Mouse (Mus musculus): ENCODE results near the gene Nrm. TPM values are rescaled to one million over a fixed set of nuclear protein-coding genes. Genes with fewer than 3 reads are reported as not detected.
A peak's percentile ranks its signal among the peaks of the same experiment; 100 is the strongest.

Nrm gene
- total and polyA plus RNA-seq, 3 experiments: 11.1 to 49.9 TPM; not detected in 1

DNA sequence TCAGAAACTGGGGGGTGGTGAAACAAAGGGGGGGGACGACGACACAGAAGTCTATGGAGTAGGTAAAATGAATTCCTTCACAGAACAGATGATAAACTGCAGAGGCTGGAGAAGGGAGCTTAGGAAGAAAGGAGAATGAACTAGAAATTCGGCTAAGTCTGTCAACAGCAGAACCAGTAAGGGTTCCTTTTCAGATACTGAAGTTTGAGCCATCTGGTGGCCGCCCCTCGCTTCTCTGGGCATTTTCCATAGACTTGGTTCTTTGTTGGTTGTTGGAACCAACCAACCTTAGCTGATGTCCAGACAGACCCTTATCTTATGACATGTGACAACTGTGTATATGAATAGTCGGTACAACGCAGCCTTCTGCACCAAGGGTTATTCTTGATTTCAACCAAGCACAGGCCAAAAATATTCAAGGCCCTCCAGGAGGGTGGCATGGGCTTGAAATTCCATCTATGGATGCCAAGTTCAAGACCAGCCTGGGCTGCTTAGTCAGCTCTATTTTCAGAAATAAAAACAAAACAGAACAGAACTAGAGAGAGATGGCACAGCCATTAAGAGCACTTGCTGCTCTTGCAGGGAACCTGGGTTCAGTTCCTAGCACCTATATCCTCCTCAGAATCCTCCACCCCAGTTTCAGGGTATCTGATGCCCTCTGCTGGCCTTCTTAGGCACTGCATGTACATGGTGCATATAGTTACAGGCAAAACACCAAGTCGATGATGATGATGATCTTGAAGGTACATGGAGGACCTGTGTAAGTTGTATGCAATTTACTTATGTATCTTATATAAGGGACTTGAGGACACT lies 10.0 kb downstream of the Nrm start:
- H3K36me3 ChIP-seq (ENCODE audit: control insufficient read depth in 1 of 2, insufficient read depth in 2 of 2, low read length in 2 of 2): peaks cover 0 to 14% of the 10 kb centered on the region in 2 experiments; a peak in 2 of 4 replicates
- H3K4me3 ChIP-seq (ENCODE audit: control insufficient read depth in 1 of 2, insufficient read depth in 1 of 2, low read depth in 2 of 2, low read length in 2 of 2): peak overlapping the region; percentile 21 to 38
- DNase-seq (ENCODE audit: low read depth, low spot score): peak; percentile 74
- H3K4me1 ChIP-seq (ENCODE audit: control insufficient read depth in 1 of 2, insufficient read depth in 2 of 2, low read length in 2 of 2): peaks cover 2 to 18% of the 10 kb centered on the region in 2 experiments; a peak in 3 of 4 replicates
- no peaks in the 10 kb centered on the region for H3K9me3 ChIP-seq (replicated peaks; ENCODE audit: insufficient read depth, low read length)
- peak overlapping the region; percentile 52 for H3K9ac ChIP-seq (ENCODE audit: control insufficient read depth, low read depth, low read length, poor library complexity, severe bottlenecking)
- H3K79me2 ChIP-seq (ENCODE audit: control insufficient read depth, insufficient read depth, low read length, poor library complexity): peaks cover 18% of the 10 kb centered on the region
- no peaks in the 10 kb centered on the region for H3K27me3 ChIP-seq (ENCODE audit: control insufficient read depth in 1 of 2, insufficient read depth in 2 of 2, low read length in 2 of 2)
- H3K27ac ChIP-seq (ENCODE audit: control insufficient read depth, low read depth, low read length): peak overlapping the region; percentile 88
- TF ChIP-seq SMC3 (IDR thresholded peaks at IDR 0.05; ENCODE audit: low read depth, low read length): peak; percentile 76
- TF ChIP-seq ZNF384 (IDR thresholded peaks at IDR 0.05; ENCODE audit: low read depth, low read length): peak; percentile 85
- TF ChIP-seq GABPA (IDR thresholded peaks at IDR 0.05; ENCODE audit: low read depth, low read length): no peak
- TF ChIP-seq RCOR1 (IDR thresholded peaks at IDR 0.05; ENCODE audit: low read depth, low read length): 0 out of 2 replicates have a peak, but pooled peaks have one; percentile 17
- 0 out of 4 replicates have a peak, but pooled peaks of 1 of the 2 experiments have one; percentile 3 for TF ChIP-seq POLR2A (IDR thresholded peaks at IDR 0.05; ENCODE audit: control insufficient read depth in 1 of 2, insufficient read depth in 1 of 2, low read depth in 1 of 2, low read length in 2 of 2, poor library complexity in 1 of 2)
- peak; percentile 59 to 80 (median 73) for TF ChIP-seq CTCF (IDR thresholded peaks at IDR 0.05 in 2 of 3, conservative IDR thresholded peaks at IDR 0.05 in 1 of 3; ENCODE audit: control insufficient read depth in 1 of 3, insufficient read depth in 1 of 3, low read depth in 2 of 3, low read length in 3 of 3, poor library complexity in 1 of 3, severe bottlenecking in 1 of 3)
- TF ChIP-seq GATA1 (IDR thresholded peaks at IDR 0.05; ENCODE audit: low read depth, low read length): no peak
- no peak for TF ChIP-seq CHD1 (IDR thresholded peaks at IDR 0.05; ENCODE audit: low read depth, low read length)
- TF ChIP-seq ZC3H11A (IDR thresholded peaks at IDR 0.05; ENCODE audit: low read depth, low read length): peak; percentile 46
- TF ChIP-seq MAX (IDR thresholded peaks at IDR 0.05; ENCODE audit: low read length): no peak
- TF ChIP-seq TBP (IDR thresholded peaks at IDR 0.05; ENCODE audit: low read depth, low read length): 0 out of 2 replicates have a peak, but pooled peaks have one; percentile 4
- peak; percentile 70 for TF ChIP-seq RAD21 (IDR thresholded peaks at IDR 0.05; ENCODE audit: low read depth, low read length)
- TF ChIP-seq USF1 (IDR thresholded peaks at IDR 0.05; ENCODE audit: low read depth, low read length): 0 out of 2 replicates have a peak, but pooled peaks have one; percentile 8
- no peak for TF ChIP-seq ETS1 (IDR thresholded peaks at IDR 0.05; ENCODE audit: low read depth, low read length)
- no peak for TF ChIP-seq USF2 (IDR thresholded peaks at IDR 0.05; ENCODE audit: borderline replicate concordance in 1 of 2, insufficient read depth in 1 of 2, low read depth in 1 of 2, low read length in 2 of 2)

GRCm38 (mm10) chr17:35873774-35874519 lies 12.8 kb downstream of the Nrm start:
- Histone ChIP-seq H3K4me1 (ENCODE audit: control insufficient read depth in 1 of 2, insufficient read depth in 2 of 2, low read length in 2 of 2) (peaks cover 0 to 14% of the 10 kb centered on the region in 2 experiments; a peak in 3 of 4 replicates), H3K27me3 (ENCODE audit: control insufficient read depth in 1 of 2, insufficient read depth in 2 of 2, low read length in 2 of 2) (no peaks in the 10 kb centered on the region), H3K27ac (ENCODE audit: control insufficient read depth, low read depth, low read length) (peak overlapping the region; percentile 65), H3K79me2 (ENCODE audit: control insufficient read depth, insufficient read depth, low read length, poor library complexity) (peaks cover 8% of the 10 kb centered on the region), H3K9ac (ENCODE audit: control insufficient read depth, low read depth, low read length, poor library complexity, severe bottlenecking) (peak overlapping the region; percentile 49), H3K36me3 (ENCODE audit: control insufficient read depth in 1 of 2, insufficient read depth in 2 of 2, low read length in 2 of 2) (peaks cover 0 to 14% of the 10 kb centered on the region in 2 experiments; a peak in 2 of 4 replicates), H3K4me3 (ENCODE audit: control insufficient read depth in 1 of 2, insufficient read depth in 1 of 2, low read depth in 2 of 2, low read length in 2 of 2) (peak overlapping the region in 1 of 2 experiments; percentile 15; a peak in 2 of 4 replicates), H3K9me3 (replicated peaks; ENCODE audit: insufficient read depth, low read length) (no peaks in the 10 kb centered on the region)
- peak; percentile 90 for DNase-seq (ENCODE audit: low read depth, low spot score)
- TF ChIP-seq CHD1 (IDR thresholded peaks at IDR 0.05; ENCODE audit: low read depth, low read length): no peak
- TF ChIP-seq ZNF384 (IDR thresholded peaks at IDR 0.05; ENCODE audit: low read depth, low read length): no peak
- TF ChIP-seq CHD2 (IDR thresholded peaks at IDR 0.05; ENCODE audit: low read length): no peak
- TF ChIP-seq SMC3 (IDR thresholded peaks at IDR 0.05; ENCODE audit: low read depth, low read length): peak; percentile 96
- peak; percentile 46; the same call in 1 of the 2 replicates for TF ChIP-seq TAL1 (IDR thresholded peaks at IDR 0.05; ENCODE audit: low read length)
- peak; percentile 62 to 72 for TF ChIP-seq EP300 (IDR thresholded peaks at IDR 0.05; ENCODE audit: low read depth in 1 of 2, low read length in 2 of 2)
- TF ChIP-seq E2F4 (IDR thresholded peaks at IDR 0.05; ENCODE audit: borderline replicate concordance, low read depth, low read length): no peak
- TF ChIP-seq KAT2A (conservative IDR thresholded peaks at IDR 0.05; ENCODE audit: low read depth, low read length): no peak
- peak; percentile 51; the same call in 1 of the 2 replicates for TF ChIP-seq RCOR1 (IDR thresholded peaks at IDR 0.05; ENCODE audit: low read depth, low read length)
- no peak for TF ChIP-seq TBP (IDR thresholded peaks at IDR 0.05; ENCODE audit: low read depth, low read length)
- TF ChIP-seq MYB (IDR thresholded peaks at IDR 0.05; ENCODE audit: low read depth, low read length): no peak
- peak; percentile 88 to 98 (median 95) for TF ChIP-seq CTCF (IDR thresholded peaks at IDR 0.05 in 2 of 3, conservative IDR thresholded peaks at IDR 0.05 in 1 of 3; ENCODE audit: control insufficient read depth in 1 of 3, insufficient read depth in 1 of 3, low read depth in 2 of 3, low read length in 3 of 3, poor library complexity in 1 of 3, severe bottlenecking in 1 of 3)
- TF ChIP-seq MAZ (IDR thresholded peaks at IDR 0.05; ENCODE audit: low read depth, low read length): no peak
- no peak for TF ChIP-seq POLR2A (IDR thresholded peaks at IDR 0.05; ENCODE audit: control insufficient read depth in 1 of 2, insufficient read depth in 1 of 2, low read depth in 1 of 2, low read length in 2 of 2, poor library complexity in 1 of 2)
- peak; percentile 76; the same call in 1 of the 2 replicates for TF ChIP-seq TCF12 (IDR thresholded peaks at IDR 0.05; ENCODE audit: low read depth, low read length)
- TF ChIP-seq USF1 (IDR thresholded peaks at IDR 0.05; ENCODE audit: low read depth, low read length): no peak
- no peak for TF ChIP-seq ELF1 (IDR thresholded peaks at IDR 0.05; ENCODE audit: low read depth, low read length)
- peak; percentile 42; the same call in 1 of the 2 replicates for TF ChIP-seq HCFC1 (IDR thresholded peaks at IDR 0.05; ENCODE audit: low read depth, low read length)
- TF ChIP-seq GATA1 (IDR thresholded peaks at IDR 0.05; ENCODE audit: low read depth, low read length): peak; percentile 81
- peak; percentile 85 for TF ChIP-seq RAD21 (IDR thresholded peaks at IDR 0.05; ENCODE audit: low read depth, low read length)

All from MEL (cell line).